Mouse (Mus musculus) intestine, postnatal 0 days (tissue): ENCODE data around the gene Anp32e. TPM values are rescaled to one million over a fixed set of nuclear protein-coding genes. Genes with fewer than 3 reads are reported as not detected.
"Not testable (repeated sequence)": the region's sequence is repeated elsewhere in the genome, so short reads cannot be mapped to it uniquely, and the experiment has no call there.

Experiments
- ATAC-seq: fragments of 200-750 bp; cut with Nextera tagmentation; 2 replicates; pipeline ENCODE4 v1.8.0; 2017; ENCODE audit warnings: mild to moderate bottlenecking, moderate TSS enrichment, moderate library complexity
- H3K27ac ChIP-seq: fragments of 300-500 bp; sonication (generic); 2 replicates; pipeline ENCODE4 v1.5.1; 2014; ENCODE audit warnings: mild to moderate bottlenecking, low read depth, low read length, moderate library complexity
- H3K27me3 ChIP-seq: fragments of 300-500 bp; sonication (generic); replicated peaks from 2 replicates; pipeline ENCODE4 v1.6.1; 2014; ENCODE audit warnings: low read length, mixed read lengths; ENCODE audit not compliant: control insufficient read depth, insufficient read depth
- H3K36me3 ChIP-seq: fragments of 300-500 bp; sonication (generic); 2 replicates; pipeline ENCODE4 v1.6.1; 2014; ENCODE audit warnings: mild to moderate bottlenecking, moderate library complexity; ENCODE audit not compliant: control insufficient read depth, insufficient read depth
- H3K4me1 ChIP-seq: fragments of 300-500 bp; sonication (generic); replicated peaks from 2 replicates; pipeline ENCODE4 v1.6.1; 2014; ENCODE audit warnings: antibody characterized with exemption, low read length, mixed read lengths; ENCODE audit not compliant: control insufficient read depth, insufficient read depth
- H3K4me2 ChIP-seq: fragments of 300-500 bp; sonication (generic); replicated peaks from 2 replicates; pipeline ENCODE4 v1.6.1; 2014; ENCODE audit warnings: low read depth, mild to moderate bottlenecking, moderate library complexity
- H3K4me3 ChIP-seq: fragments of 300-500 bp; sonication (generic); 2 replicates; pipeline ENCODE4 v1.5.1; 2014; ENCODE audit warnings: low read depth, low read length
- H3K9ac ChIP-seq: fragments of 300-500 bp; sonication (generic); 2 replicates; pipeline ENCODE4 v1.6.1; 2014; ENCODE audit warnings: mild to moderate bottlenecking, low read depth, low read length
- H3K9me3 ChIP-seq: fragments of 300-500 bp; sonication (generic); 2 replicates; pipeline ENCODE4 v1.6.1; 2016; ENCODE audit warnings: mixed run types; ENCODE audit not compliant: control insufficient read depth
- CTCF ChIP-seq: sonication (generic); IDR thresholded peaks from 2 replicates; pipeline ENCODE4 v1.5.1; 2016; ENCODE audit warnings: low read depth, mild to moderate bottlenecking, control low read depth, antibody characterized with exemption, moderate library complexity
- WGBS: fragments of 180-500 bp; shearing (Covaris S2); extraction: QIAGEN DNeasy Blood & Tissue Kit; methylation state at CpG from one replicate; pipeline ENCODE4 v1.1.7; 2014; 5-methylcytosine and 5-hydroxymethylcytosine counted together
- polyA plus RNA-seq: library from polyadenylated mRNA; unstranded; fragments of >200 nt; fragmentation: Nextera tagmentation; extraction: Ambion mirVana; gene quantifications from 2 replicates; pipeline ENCODE4 v1.2.1, GENCODE M21; 2015

The Anp32e gene
- polyA plus RNA-seq, 1 experiment from 2014 or later, result 71.7 TPM

DNA sequence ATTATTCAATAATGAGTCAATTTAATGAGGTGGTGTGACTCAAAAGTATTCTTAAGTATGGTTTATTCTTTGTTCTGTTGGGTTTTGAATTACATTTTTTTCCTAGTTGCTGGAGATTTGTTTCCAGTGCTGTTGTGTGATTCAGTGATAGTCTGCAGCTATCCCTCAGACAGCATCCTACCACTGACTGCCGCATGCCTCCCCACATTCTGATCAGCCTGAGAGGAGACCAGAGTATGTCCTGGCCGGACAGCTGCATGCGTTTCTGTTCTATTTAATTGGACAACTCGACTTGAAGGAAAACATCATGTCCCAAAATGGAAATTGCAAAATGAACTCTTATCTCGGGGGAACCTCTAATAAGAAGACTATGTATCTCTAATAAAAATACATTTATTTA is 19.3 kb downstream of the Anp32e start:
- TF ChIP-seq CTCF, result no peak
- H3K27ac ChIP-seq, result no peak overlapping the region
- 91% methylated on average over 5 of the region's 5 CpGs for WGBS
- H3K27me3 ChIP-seq, result no peaks in the 10 kb centered on the region
- no peak overlapping the region for H3K4me3 ChIP-seq
- H3K4me1 ChIP-seq, result no peaks in the 10 kb centered on the region
- H3K4me2 ChIP-seq, result no peak overlapping the region
- H3K9ac ChIP-seq, result no peak overlapping the region
- no peaks in the 10 kb centered on the region for H3K9me3 ChIP-seq
- peaks cover 22% of the 10 kb centered on the region for H3K36me3 ChIP-seq
- no peak for ATAC-seq

DNA sequence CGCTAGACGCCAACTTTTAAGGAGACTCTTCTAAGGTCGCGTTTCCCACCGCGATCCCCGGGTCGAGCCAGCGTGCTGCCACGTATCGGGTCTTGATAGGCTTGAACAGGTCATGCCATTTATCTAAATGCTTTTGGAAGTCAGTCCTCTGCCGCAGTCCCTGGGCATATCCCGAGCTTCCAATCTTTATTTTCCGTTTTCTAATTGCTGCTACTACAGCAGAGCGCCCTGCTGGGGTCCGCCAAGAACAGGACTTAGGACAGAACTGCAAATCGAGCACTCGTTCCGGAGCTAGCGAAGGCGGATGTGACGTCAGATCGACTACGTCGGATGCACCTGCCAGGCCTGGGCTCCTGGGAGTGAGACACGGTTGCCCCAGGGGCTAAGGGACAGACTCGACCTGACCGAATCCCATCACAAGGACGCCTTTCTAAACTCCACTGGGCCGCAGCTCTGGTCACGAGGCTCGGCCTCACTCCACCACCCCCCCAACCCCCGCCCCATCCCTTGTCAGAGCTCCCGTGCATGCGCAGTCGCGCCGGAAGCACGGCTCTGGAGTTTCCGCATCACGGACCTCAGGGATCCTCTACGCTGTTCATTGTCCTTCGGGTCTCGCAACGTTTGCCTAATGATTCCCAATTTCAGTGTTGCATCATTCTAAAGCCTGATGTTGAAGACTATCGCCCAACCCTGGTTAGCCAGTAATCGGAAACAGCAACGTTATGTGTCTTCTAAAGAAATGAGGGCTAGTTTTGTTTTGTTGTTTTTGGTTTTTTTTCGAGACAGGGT is 21.9 kb downstream of the Anp32e start:
- H3K9ac ChIP-seq, result peak overlapping the region; percentile 54
- H3K27ac ChIP-seq, result peak overlapping the region; percentile 91
- TF ChIP-seq CTCF, result no peak
- no peaks in the 10 kb centered on the region for H3K9me3 ChIP-seq
- no peaks in the 10 kb centered on the region for H3K27me3 ChIP-seq
- peak overlapping the region; percentile 69 for H3K4me2 ChIP-seq
- peak overlapping the region; percentile 49 for H3K4me3 ChIP-seq
- peaks cover 5% of the 10 kb centered on the region for H3K36me3 ChIP-seq
- WGBS, result under 1% methylated on average over 49 of the region's 49 CpGs
- peak; percentile 94 for ATAC-seq
- H3K4me1 ChIP-seq, result no peaks in the 10 kb centered on the region

DNA sequence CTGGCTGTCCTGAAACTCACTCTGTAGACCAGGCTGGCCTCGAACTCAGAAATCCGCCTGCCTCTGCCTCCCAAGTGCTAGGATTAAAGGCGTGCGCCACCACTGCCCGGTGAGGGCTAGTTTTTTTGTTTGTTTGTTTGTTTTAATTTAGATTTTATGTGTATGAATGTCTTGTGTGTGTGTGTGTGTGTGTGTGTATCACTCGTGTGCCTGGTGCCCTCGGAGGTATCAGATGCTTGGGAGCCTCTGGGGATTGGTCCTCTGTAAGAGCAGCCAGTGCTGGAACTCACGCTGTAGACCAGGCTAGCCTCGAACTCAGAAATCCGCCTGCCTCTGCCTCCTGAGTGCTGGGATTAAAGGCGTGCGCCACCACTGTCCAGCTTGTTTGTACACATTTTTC is 22.5 kb downstream of the Anp32e start:
- H3K9ac ChIP-seq, result peak overlapping the region; percentile 54
- WGBS, result 73% methylated on average over 12 of the region's 12 CpGs
- not testable (repeated sequence) for ATAC-seq, H3K4me1 ChIP-seq, H3K27me3 ChIP-seq, H3K36me3 ChIP-seq, H3K9me3 ChIP-seq
- H3K27ac ChIP-seq, result peak overlapping the region; percentile 91
- peak overlapping the region; percentile 49 for H3K4me3 ChIP-seq
- peak overlapping the region; percentile 69 for H3K4me2 ChIP-seq

DNA sequence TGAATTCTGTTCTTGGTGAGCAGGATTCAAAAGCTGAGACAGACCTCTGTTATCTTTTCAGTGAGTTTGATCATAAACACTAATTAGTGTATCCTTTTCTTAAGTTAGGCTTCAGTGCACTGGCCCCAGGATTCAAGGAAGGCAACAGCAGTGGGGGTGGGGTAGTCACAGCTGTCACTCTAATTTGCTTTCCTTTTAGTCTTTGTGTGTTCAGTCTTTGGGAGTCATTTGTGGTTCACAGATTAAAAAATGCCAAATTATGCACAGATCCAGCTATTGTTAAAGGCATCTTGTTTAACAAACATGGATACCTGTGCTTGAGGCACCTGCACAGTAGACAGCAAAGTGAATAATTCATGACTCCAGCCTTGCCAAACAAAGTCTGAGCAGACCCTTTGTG is 24.0 kb downstream of the Anp32e start:
- no peak for TF ChIP-seq CTCF
- no peaks in the 10 kb centered on the region for H3K27me3 ChIP-seq
- no peaks in the 10 kb centered on the region for H3K9me3 ChIP-seq
- no peak overlapping the region for H3K4me2 ChIP-seq
- H3K4me3 ChIP-seq, result no peak overlapping the region
- H3K9ac ChIP-seq, result no peak overlapping the region
- H3K27ac ChIP-seq, result no peak overlapping the region
- no peaks in the 10 kb centered on the region for H3K36me3 ChIP-seq
- H3K4me1 ChIP-seq, result no peaks in the 10 kb centered on the region
- ATAC-seq, result no peak

DNA sequence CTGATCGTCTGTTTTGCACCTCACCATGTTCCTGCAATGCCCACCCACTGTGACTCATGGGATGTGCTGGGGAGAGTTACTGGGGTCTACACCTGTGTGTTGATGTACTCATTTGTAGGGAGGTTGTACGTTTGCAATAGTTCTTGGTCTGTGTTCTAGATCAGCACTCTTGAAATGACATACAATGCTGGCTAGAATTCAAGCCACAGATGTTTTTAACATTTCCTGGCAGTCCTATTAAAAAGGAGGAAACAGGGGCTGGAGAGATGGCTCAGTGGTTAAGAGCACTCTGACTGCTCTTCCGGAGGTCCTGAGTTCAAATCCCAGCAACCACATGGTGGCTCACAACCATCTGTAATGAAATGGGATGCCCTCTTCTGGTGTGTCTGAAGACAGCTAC is 24.5 kb downstream of the Anp32e start:
- no peak overlapping the region for H3K4me3 ChIP-seq
- H3K27me3 ChIP-seq, result no peaks in the 10 kb centered on the region
- no peaks in the 10 kb centered on the region for H3K9me3 ChIP-seq
- no peaks in the 10 kb centered on the region for H3K4me1 ChIP-seq
- H3K4me2 ChIP-seq, result no peak overlapping the region
- no peak for TF ChIP-seq CTCF
- 68% methylated on average over 3 of the region's 3 CpGs for WGBS
- no peak overlapping the region for H3K9ac ChIP-seq
- H3K36me3 ChIP-seq, result no peaks in the 10 kb centered on the region
- no peak overlapping the region for H3K27ac ChIP-seq
- ATAC-seq, result no peak

DNA sequence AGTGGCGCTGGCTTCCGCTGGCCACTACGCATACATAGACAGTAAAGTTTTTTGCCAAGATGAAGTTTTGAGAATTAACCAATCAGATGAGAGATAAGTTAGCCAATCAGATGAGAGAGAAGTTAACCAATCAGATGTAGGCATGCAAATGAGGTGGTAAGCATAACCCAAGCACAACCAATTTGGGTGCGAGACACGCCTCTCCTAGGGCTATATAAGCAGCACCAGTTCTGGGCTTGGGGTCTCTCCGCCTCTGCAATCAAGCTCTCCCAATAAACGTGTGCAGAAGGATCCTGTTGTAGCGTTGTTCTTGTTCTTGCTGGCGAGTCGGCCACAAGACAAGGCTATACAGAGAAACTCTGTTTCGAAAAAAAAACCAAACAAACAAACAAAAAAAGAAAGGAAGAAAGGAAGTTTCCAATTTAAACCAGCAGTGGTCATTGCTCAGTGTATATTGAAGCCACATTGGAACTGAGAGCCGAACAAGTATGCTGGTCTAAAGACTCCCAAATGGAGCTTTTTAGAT is 25.7 kb downstream of the Anp32e start:
- WGBS, result 90% methylated on average over 12 of the region's 12 CpGs
- not testable (repeated sequence) for H3K4me2 ChIP-seq, H3K27ac ChIP-seq, H3K36me3 ChIP-seq, H3K9me3 ChIP-seq, ATAC-seq, H3K27me3 ChIP-seq, H3K4me3 ChIP-seq, H3K4me1 ChIP-seq, H3K9ac ChIP-seq

DNA sequence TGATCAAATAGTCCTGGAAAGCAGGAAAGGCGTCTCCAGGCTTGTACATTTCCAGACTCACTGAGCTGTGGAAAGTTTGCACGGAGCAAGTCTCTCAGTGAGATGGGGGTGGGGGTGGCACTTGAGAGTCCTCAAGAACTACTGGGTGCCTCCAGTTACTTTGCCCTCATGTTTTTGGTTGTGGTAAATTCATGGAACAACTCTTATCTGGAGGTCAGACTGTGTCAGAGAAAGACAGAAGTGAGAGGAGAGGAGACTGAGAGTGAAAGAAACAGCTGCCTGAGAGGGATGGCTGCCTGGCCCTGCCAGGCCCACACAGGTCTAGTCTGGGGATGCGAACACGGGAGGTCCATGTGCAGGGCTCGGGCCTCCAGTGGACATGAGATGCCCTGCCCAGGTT is 26.3 kb downstream of the Anp32e start:
- no peak for TF ChIP-seq CTCF
- Histone ChIP-seq H3K4me2 (no peak overlapping the region), H3K9me3 (no peaks in the 10 kb centered on the region), H3K36me3 (no peaks in the 10 kb centered on the region), H3K27ac (no peak overlapping the region), H3K4me3 (no peak overlapping the region), H3K4me1 (no peaks in the 10 kb centered on the region), H3K9ac (no peak overlapping the region), H3K27me3 (no peaks in the 10 kb centered on the region)
- ATAC-seq, result no peak
- WGBS, result 91% methylated on average over 5 of the region's 5 CpGs
